Mouse (Mus musculus) CD4-positive, CD25-positive, alpha-beta regulatory T cell, adult 2 months (primary cell): Measurements from ENCODE around the gene Cnot3.
"Not testable (repeated sequence)": the region's sequence is repeated elsewhere in the genome, so short reads cannot be mapped to it uniquely, and the experiment has no call there.

ENCODE experiments used
- DNase-seq: peaks from one replicate; pipeline ENCODE4 v3.0.0-alpha.2; 2012; ENCODE audit warnings: low read depth, low spot score

The Cnot3 gene

GRCm38 (mm10) chr7:3644672-3645487 is at the start of gene Cnot3:
TSS of gene Cnot3 (plus strand) at chr7:3645268.
- peak; percentile 99 for DNase-seq

GRCm38 (mm10) chr7:3597755-3598154 is 47.3 kb upstream of the Cnot3 start:
- DNase-seq, result not testable (repeated sequence)

GRCm38 (mm10) chr7:3601119-3601518 is 43.9 kb upstream of the Cnot3 start:
- DNase-seq, result peak; percentile 86

GRCm38 (mm10) chr7:3606798-3607197 is 38.3 kb upstream of the Cnot3 start:
- DNase-seq, result peak; percentile 66

- no peak for DNase-seq
These were observed 37.7 kb upstream of the Cnot3 start for GRCm38 (mm10) chr7:3607391-3607790.

- DNase-seq, result no peak
These were observed 36.4 kb upstream of the Cnot3 start for GRCm38 (mm10) chr7:3608668-3609067.

GRCm38 (mm10) chr7:3609082-3609481 is 36.0 kb upstream of the Cnot3 start:
- DNase-seq, result no peak

- no peak for DNase-seq
These were observed 34.6 kb upstream of the Cnot3 start for GRCm38 (mm10) chr7:3610437-3610836.

GRCm38 (mm10) chr7:3611006-3611405 is 34.1 kb upstream of the Cnot3 start:
- DNase-seq, result no peak

GRCm38 (mm10) chr7:3614021-3614420 is 31.0 kb upstream of the Cnot3 start:
- no peak for DNase-seq

GRCm38 (mm10) chr7:3616057-3616388 is 29.0 kb upstream of the Cnot3 start, which contains the start of gene Oscar:
TSS of gene Oscar (minus strand) at chr7:3616157.
- no peak for DNase-seq

GRCm38 (mm10) chr7:3616389-3617241 is 28.5 kb upstream of the Cnot3 start:
- no peak for DNase-seq

- peak; percentile 95 for DNase-seq
These were observed 27.6 kb upstream of the Cnot3 start, which contains the start of gene Ndufa3 for GRCm38 (mm10) chr7:3617242-3617995. TSS of gene Ndufa3 (plus strand) at chr7:3617373.

GRCm38 (mm10) chr7:3629030-3629429 is 16.0 kb upstream of the Cnot3 start:
- no peak for DNase-seq

- DNase-seq, result peak; percentile 94
These were observed 15.3 kb upstream of the Cnot3 start, which contains the start of the genes Tfpt and Prpf31 for GRCm38 (mm10) chr7:3629543-3630477. TSS of gene Tfpt (minus strand) at chr7:3629929. TSS of gene Prpf31 (plus strand) at chr7:3629985.

GRCm38 (mm10) chr7:3630478-3630815 is 14.6 kb upstream of the Cnot3 start:
- no peak for DNase-seq

GRCm38 (mm10) chr7:3643412-3643811 is 1.7 kb upstream of the Cnot3 start:
- no peak for DNase-seq

- peak; percentile 7 for DNase-seq
These were observed 1.2 kb upstream of the Cnot3 start for GRCm38 (mm10) chr7:3643843-3644242.

GRCm38 (mm10) chr7:3644348-3644671 is 758 bp upstream of the Cnot3 start:
- no peak for DNase-seq

GRCm38 (mm10) chr7:3645488-3646025 is 489 bp downstream of the Cnot3 start:
- DNase-seq, result no peak

- peak; percentile 26 for DNase-seq
These were observed 1.1 kb downstream of the Cnot3 start for GRCm38 (mm10) chr7:3646188-3646587.
